Mouse (Mus musculus): Measurements from ENCODE around the gene Slc18a3.

- no peak for TF ChIP-seq GATA1 (IDR thresholded peaks at IDR 0.05; ENCODE audit: low read length)
- no peak for TF ChIP-seq TAL1 (IDR thresholded peaks at IDR 0.05; ENCODE audit: low read length)
Measured at GRCm38 (mm10) chr14:32503897-32504296, 39.2 kb upstream of the Slc18a3 start.
